Mouse (Mus musculus): ENCODE results near the gene Ror1.

- TF ChIP-seq CTCF (IDR thresholded peaks at IDR 0.05; ENCODE audit: borderline replicate concordance, insufficient read depth, low read length), result no peak
- no peak for TF ChIP-seq POLR2A (IDR thresholded peaks at IDR 0.05; ENCODE audit: low read depth, low read length)
Measured at GRCm38 (mm10) chr4:100273356-100273755, 177.8 kb downstream of the Ror1 start.

Measured in embryonic fibroblast, embryonic 13.5 days (primary cell).